In genomic region chr12:52602471-52602870, GRCm38 (mm10) we compare ENCODE assay signal across 8 mouse cellular contexts.
DNase-seq lines count a peak whose midpoint lies in the region; ATAC-seq and TF ChIP-seq lines count a peak whose summit lies in the region.

No protein-coding gene starts in this region.

- no peak overlapping the region for H3K9ac ChIP-seq in lung, embryonic 15.5 days
- peak overlapping the region; percentile 64; the same call in 1 of the 2 replicates for H3K9ac ChIP-seq in kidney, embryonic 15.5 days

- H3K4me2 ChIP-seq in lung, embryonic 15.5 days: peak overlapping the region; percentile 61
- peak overlapping the region; percentile 75 for H3K4me2 ChIP-seq in kidney, embryonic 15.5 days
- peak overlapping the region; percentile 95 for H3K4me2 ChIP-seq in myocyte (ENCODE audit: low read depth)

- H3ac ChIP-seq in myocyte (ENCODE audit: control insufficient read depth, insufficient read length): peak overlapping the region; percentile 90

- no peaks in the 10 kb centered on the region for H3K79me2 ChIP-seq in myocyte (ENCODE audit: control insufficient read depth, insufficient read depth)

- ATAC-seq in lung, embryonic 15.5 days (ENCODE audit: borderline replicate concordance, extremely low read depth, low FRiP score, low TSS enrichment): no peak
- ATAC-seq in kidney, embryonic 15.5 days (replicated peaks; ENCODE audit: low FRiP score): no peak

- H3K9me3 ChIP-seq in lung, embryonic 15.5 days: no peaks in the 10 kb centered on the region
- H3K9me3 ChIP-seq in forebrain, embryonic 10.5 days: peaks cover 6% of the 10 kb centered on the region; the same call in 1 of the 2 replicates
- H3K9me3 ChIP-seq in kidney, embryonic 15.5 days (replicated peaks): no peaks in the 10 kb centered on the region

- no peak for DNase-seq in lung, postnatal 10 days
- DNase-seq in forebrain, embryonic 10.5 days (ENCODE audit: extremely low spot score, low spot score): no peak
- DNase-seq in urinary bladder, adult 2 months (ENCODE audit: low spot score): no peak
- DNase-seq in MN1 (ENCODE audit: low spot score): no peak
- no peak for DNase-seq in lung, postnatal 14 days

- no peak for TF ChIP-seq POLR2A in myocyte (IDR thresholded peaks at IDR 0.05; ENCODE audit: insufficient read length, low read depth)

- 19% methylated on average over 2 of the region's 2 CpGs for WGBS in lung, embryonic 15.5 days
- 29% methylated on average over 2 of the region's 2 CpGs for WGBS in forebrain, embryonic 10.5 days
- 18% methylated on average over 2 of the region's 2 CpGs for WGBS in kidney, embryonic 15.5 days

- H3K4me3 ChIP-seq in lung, embryonic 15.5 days: peak overlapping the region; percentile 85
- H3K4me3 ChIP-seq in forebrain, embryonic 10.5 days: peak overlapping the region; percentile 89
- peak overlapping the region; percentile 83 for H3K4me3 ChIP-seq in kidney, embryonic 15.5 days (replicated peaks)
- H3K4me3 ChIP-seq in myocyte: peak overlapping the region; percentile 59

- no peaks in the 10 kb centered on the region for H3K36me3 ChIP-seq in lung, embryonic 15.5 days
- no peaks in the 10 kb centered on the region for H3K36me3 ChIP-seq in forebrain, embryonic 10.5 days (replicated peaks)
- H3K36me3 ChIP-seq in kidney, embryonic 15.5 days: no peaks in the 10 kb centered on the region
- H3K36me3 ChIP-seq in myocyte (ENCODE audit: control insufficient read depth, insufficient read depth): no peaks in the 10 kb centered on the region

- H3K27me3 ChIP-seq in lung, embryonic 15.5 days: no peaks in the 10 kb centered on the region
- H3K27me3 ChIP-seq in forebrain, embryonic 10.5 days (ENCODE audit: poor library complexity, severe bottlenecking): peaks cover 5% of the 10 kb centered on the region; the same call in 1 of the 2 replicates
- no peaks in the 10 kb centered on the region for H3K27me3 ChIP-seq in kidney, embryonic 15.5 days
- H3K27me3 ChIP-seq in myocyte (ENCODE audit: control insufficient read depth, insufficient read depth, insufficient read length): no peaks in the 10 kb centered on the region

- H3K27ac ChIP-seq in lung, embryonic 15.5 days: no peak overlapping the region
- H3K27ac ChIP-seq in forebrain, embryonic 10.5 days: peak overlapping the region; percentile 96; the same call in 1 of the 2 replicates
- H3K27ac ChIP-seq in kidney, embryonic 15.5 days: peak overlapping the region; percentile 10; the same call in 1 of the 2 replicates

- peaks cover 6% of the 10 kb centered on the region for H3K4me1 ChIP-seq in lung, embryonic 15.5 days
- peaks cover 18% of the 10 kb centered on the region for H3K4me1 ChIP-seq in forebrain, embryonic 10.5 days
- H3K4me1 ChIP-seq in kidney, embryonic 15.5 days: peaks cover 11% of the 10 kb centered on the region

TF ChIP-seq in myocyte, 11 proteins besides CTCF, POLR2A, EP300 and RAD21:
- TF ChIP-seq MYOG (IDR thresholded peaks at IDR 0.05; ENCODE audit: control insufficient read depth in 1 of 3, insufficient read depth in 1 of 3, insufficient read length in 2 of 3, low read depth in 2 of 3): no peak
- TF ChIP-seq POLR2AphosphoS2 (IDR thresholded peaks at IDR 0.05; ENCODE audit: insufficient read length, low read depth): no peak
- no peak for TF ChIP-seq MAX (IDR thresholded peaks at IDR 0.05; ENCODE audit: low read depth)
- TF ChIP-seq MYOD1 (IDR thresholded peaks at IDR 0.05; ENCODE audit: control insufficient read depth in 1 of 3, insufficient read length in 2 of 3, low read depth in 2 of 3): no peak
- no peak for TF ChIP-seq TCF12 (IDR thresholded peaks at IDR 0.05; ENCODE audit: insufficient read depth, poor library complexity, severe bottlenecking)
- no peak for TF ChIP-seq REST (IDR thresholded peaks at IDR 0.05; ENCODE audit: insufficient read depth, insufficient read length)
